Mouse (Mus musculus): ENCODE measurements around the gene Gm44579. TPM values are rescaled to one million over a fixed set of nuclear protein-coding genes. Genes with fewer than 3 reads are reported as not detected.

Gene Gm44579
- not detected in 2 replicates for total RNA-seq (2023)

DNA sequence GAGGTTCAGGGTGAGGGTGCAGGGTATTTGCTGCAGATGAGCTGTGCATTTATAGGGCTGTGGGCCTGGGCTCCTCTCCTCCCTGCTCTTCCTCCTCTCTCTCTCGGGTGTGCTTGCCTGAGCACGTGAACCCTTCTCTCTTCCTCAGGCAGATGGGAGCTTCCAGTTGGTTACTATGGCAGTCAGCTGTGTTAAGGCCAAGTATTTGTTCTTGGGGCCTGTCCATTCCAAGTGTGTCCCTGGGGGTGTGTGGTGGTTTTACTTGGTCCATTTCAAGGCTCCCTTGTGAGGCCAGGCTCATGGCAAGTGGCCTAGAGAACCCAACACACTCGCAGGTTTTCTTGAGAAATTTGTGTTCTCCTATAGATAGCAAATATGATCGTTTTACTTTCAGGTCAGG is at the start of gene Gm44579, which contains the start of gene Olfr287:
Gm44579 (minus strand) TSS at position 101 of the 400 bp plus-strand sequence.
Olfr287 (minus strand) TSS at position 180 of the 400 bp plus-strand sequence.

DNA sequence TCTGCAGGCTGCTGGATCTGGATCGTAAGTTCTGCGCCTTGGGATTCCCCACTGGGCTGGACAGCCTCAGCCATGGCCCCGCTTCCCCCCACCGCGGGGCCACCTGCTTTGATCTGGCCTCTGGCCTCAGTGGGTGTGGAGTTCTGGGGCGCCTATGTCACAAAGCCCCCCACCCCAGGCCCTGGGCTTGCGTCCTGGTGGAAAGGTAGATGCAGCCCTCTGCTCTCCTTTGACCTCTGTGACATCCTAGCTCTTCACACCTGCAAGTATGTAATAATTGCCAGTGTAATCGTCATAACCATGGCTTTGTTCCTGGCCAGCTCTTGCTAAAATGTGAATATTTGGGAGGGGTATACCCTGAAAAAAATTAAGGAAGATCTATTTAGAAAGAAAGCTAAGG is 36.4 kb upstream of the Gm44579 start, which contains the start of gene H1fnt:
H1fnt (minus strand) TSS at position 101 of the 400 bp plus-strand sequence.

DNA sequence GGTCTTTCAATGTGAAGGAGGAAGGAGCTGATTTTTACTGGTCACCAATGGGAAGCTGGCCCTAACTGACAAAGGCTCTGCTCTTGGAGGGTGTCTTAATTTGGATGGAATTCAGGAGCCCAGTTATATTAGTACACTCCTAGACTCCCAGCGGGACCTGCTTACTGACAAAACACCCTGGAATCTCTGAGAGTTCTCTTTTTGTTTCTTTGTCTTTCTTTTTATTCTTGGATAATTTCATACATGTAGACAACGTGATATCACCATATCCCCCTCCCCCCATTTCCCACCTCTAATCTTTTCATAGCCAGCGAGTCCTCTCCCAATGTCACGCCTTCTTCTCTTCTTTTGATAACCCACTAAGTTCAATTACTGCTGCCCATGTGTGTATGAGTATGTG is 13.6 kb upstream of the Gm44579 start, which contains the start of gene Olfr286:
Olfr286 (minus strand) TSS at position 101 of the 400 bp plus-strand sequence.

DNA sequence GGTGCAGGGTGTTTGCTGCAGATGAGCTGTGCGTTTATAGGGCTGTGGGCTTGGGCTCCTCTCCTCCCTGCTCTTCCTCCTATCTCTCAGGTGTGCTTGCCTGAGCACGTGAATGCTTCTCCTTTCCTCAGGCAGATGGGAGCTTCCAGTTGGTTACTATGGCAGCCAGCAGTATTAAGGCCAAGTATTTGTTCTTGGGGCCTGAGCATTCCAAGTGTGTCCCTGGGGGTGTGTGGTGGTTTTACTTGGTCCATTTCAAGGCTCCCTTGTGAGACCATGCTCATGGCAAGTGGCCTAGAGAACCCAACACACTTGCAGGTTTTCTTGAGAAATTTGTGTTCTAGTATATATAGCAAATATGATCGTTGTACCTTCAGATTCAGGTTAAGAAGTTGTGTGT is 25.3 kb downstream of the Gm44579 start, which contains the start of gene Olfr288:
Olfr288 (minus strand) TSS at position 101 of the 400 bp plus-strand sequence.

DNA sequence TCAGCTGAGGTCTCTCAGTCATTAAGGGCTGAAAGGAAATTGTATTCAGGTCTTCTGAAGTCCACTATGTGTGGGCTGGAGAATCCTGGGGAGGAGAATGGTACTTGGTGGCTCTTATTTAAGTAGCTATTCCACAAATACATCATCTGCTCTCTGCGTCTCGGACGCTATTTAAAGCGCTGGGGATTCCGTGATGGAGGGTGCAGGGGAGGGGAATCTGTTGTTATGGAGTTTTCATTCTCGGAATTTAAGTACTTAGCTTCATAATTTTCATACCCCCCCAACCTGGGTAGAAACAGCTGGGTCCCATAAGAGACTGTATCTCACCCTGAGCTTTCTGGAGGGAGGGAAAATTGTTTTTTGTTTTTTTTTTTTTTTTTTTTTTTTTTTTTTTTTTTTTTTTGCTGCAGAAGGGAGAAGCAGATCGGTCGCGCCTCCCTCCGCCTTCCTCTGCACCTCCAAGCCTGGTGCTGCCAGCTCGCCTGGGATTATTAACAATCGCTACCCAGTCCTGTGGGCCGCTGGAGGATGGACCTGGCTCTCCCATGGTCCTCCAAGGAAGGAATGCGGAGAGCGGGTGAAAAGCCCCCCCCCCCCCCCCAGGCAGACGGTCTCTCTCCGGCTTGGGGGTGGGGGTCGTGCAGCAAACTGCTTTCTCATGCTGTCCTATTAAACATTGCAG is 53.7 kb downstream of the Gm44579 start, which contains the start of gene Ccdc184:
Ccdc184 (plus strand) TSS at position 196 of the 682 bp plus-strand sequence.

DNA sequence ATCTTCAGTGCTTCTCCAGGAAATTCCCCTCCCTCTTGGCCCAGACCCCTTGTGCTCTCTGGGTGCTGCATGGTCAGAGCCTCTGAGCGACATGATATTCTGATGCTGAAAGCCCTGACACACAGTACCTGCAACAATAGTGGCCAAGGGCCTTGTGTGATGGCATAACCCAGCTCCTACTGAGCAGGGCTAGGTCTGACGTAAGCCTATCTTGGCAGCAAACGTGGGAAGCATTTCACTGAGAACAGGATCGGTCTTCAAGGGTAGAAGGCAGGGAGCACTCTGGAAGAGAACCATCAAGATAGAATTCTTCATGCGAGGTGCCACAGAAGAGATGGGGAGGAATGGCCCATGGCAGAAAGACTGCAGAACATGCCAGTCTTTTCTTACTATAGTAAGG is 55.3 kb downstream of the Gm44579 start, which contains the start of gene Asb8:
Asb8 (minus strand) TSS at position 101 of the 400 bp plus-strand sequence.

Other genes starting within 250 kb of the Gm44579 start
- 1.7 and 1.8 TPM in 2 replicates for gene Col2a1, start 216.3 kb downstream of the Gm44579 start, total RNA-seq (2023)
- 3.9 and 7.1 TPM in 2 replicates for gene Pfkm, start 128.4 kb downstream of the Gm44579 start, total RNA-seq (2023)
- 30.1 and 38.9 TPM in 2 replicates for gene Senp1, start 127.2 kb downstream of the Gm44579 start, total RNA-seq (2023)
- gene Asb8, start 55.4 kb downstream of the Gm44579 start, total RNA-seq (2023), result 16.8 and 22.2 TPM in 2 replicates
- not detected in 2 replicates for gene Ccdc184, start 53.8 kb downstream of the Gm44579 start, total RNA-seq (2023)
- not detected in 2 replicates for gene Olfr288, start 25.4 kb downstream of the Gm44579 start, total RNA-seq (2023)
- not detected in 2 replicates for gene Olfr287, start 79 bp upstream of the Gm44579 start, total RNA-seq (2023)
- not detected in 2 replicates for gene Olfr286, start 13.5 kb upstream of the Gm44579 start, total RNA-seq (2023)
- gene H1fnt, start 36.3 kb upstream of the Gm44579 start, total RNA-seq (2023), result not detected in 2 replicates
- not detected in 2 replicates for gene Zfp641, start 75.2 kb upstream of the Gm44579 start, total RNA-seq (2023)
- not detected in 2 replicates for gene Olfr285, start 96.4 kb upstream of the Gm44579 start, total RNA-seq (2023)
- not detected in 2 replicates for gene Olfr284, start 120.0 kb upstream of the Gm44579 start, total RNA-seq (2023)
- not detected in 2 replicates for gene Olfr283, start 160.0 kb upstream of the Gm44579 start, total RNA-seq (2023)
- not detected in 2 replicates for gene Olfr282, start 210.2 kb upstream of the Gm44579 start, total RNA-seq (2023)
- gene Olfr281, start 231.6 kb upstream of the Gm44579 start, total RNA-seq (2023), result not detected in 2 replicates
- gene OR5BS1P, start 248.9 kb upstream of the Gm44579 start, total RNA-seq (2023), result not detected in 2 replicates

Data from neutrophil, adult 65 days (primary cell).